Mouse (Mus musculus) stomach, postnatal 0 days (tissue): ENCODE results near the gene 1700023F06Rik.

Experiments
- CTCF ChIP-seq: IDR thresholded peaks from 2 replicates; pipeline ENCODE4 v1.5.1; 2016; ENCODE audit warnings: antibody characterized with exemption, low read depth, mild to moderate bottlenecking, moderate library complexity
- EP300 ChIP-seq: optimal IDR thresholded peaks from 2 replicates; pipeline ENCODE3; 2016; ENCODE audit warnings: antibody characterized with exemption

GRCm38 (mm10) chr11:103208458-103208857, at the start of gene 1700023F06Rik:
- TF ChIP-seq CTCF (no peak), EP300 (no peak)
